Mouse (Mus musculus) intestine, embryonic 14.5 days (tissue): ENCODE measurements around the gene Def6. TPM values are rescaled to one million over a fixed set of nuclear protein-coding genes. Genes with fewer than 3 reads are reported as not detected.

ENCODE experiments used
- ATAC-seq: fragments of 200-750 bp; cut with Nextera tagmentation; replicated peaks from 2 replicates; pipeline ENCODE4 v1.8.0; 2017; ENCODE audit warnings: low read depth, moderate number of reproducible peaks, moderate TSS enrichment, moderate library complexity; ENCODE audit not compliant: low FRiP score, low TSS enrichment
- DNase-seq: peaks from one replicate; pipeline ENCODE4 v3.0.0-alpha.2; 2018; ENCODE audit warnings: low spot score
- H3K27ac ChIP-seq: fragments of 300-500 bp; sonication (generic); 2 replicates; pipeline ENCODE4 v1.5.1; 2014; ENCODE audit warnings: low read depth, mild to moderate bottlenecking, control low read depth
- H3K27me3 ChIP-seq: fragments of 300-500 bp; sonication (generic); replicated peaks from 2 replicates; pipeline ENCODE4 v1.6.1; 2014; ENCODE audit warnings: low read length, control low read depth; ENCODE audit not compliant: control insufficient read depth, insufficient read depth
- H3K36me3 ChIP-seq: fragments of 300-500 bp; sonication (generic); 2 replicates; pipeline ENCODE4 v1.6.1; 2014; ENCODE audit warnings: low read length, control low read depth; ENCODE audit not compliant: control insufficient read depth, insufficient read depth
- H3K4me1 ChIP-seq: fragments of 300-500 bp; sonication (generic); replicated peaks from 2 replicates; pipeline ENCODE4 v1.6.1; 2014; ENCODE audit warnings: low read length, control low read depth, mixed read lengths; ENCODE audit not compliant: control insufficient read depth, insufficient read depth
- H3K4me2 ChIP-seq: fragments of 300-500 bp; sonication (generic); 2 replicates; pipeline ENCODE4 v1.6.1; 2014; ENCODE audit warnings: low read length
- H3K4me3 ChIP-seq: fragments of 300-500 bp; sonication (generic); 2 replicates; pipeline ENCODE4 v1.5.1; 2014; ENCODE audit warnings: low read depth, low read length, control low read depth, mixed read lengths
- H3K9ac ChIP-seq: fragments of 300-500 bp; sonication (generic); 2 replicates; pipeline ENCODE4 v1.6.1; 2014; ENCODE audit warnings: mild to moderate bottlenecking, low read length
- H3K9me3 ChIP-seq: fragments of 300-500 bp; sonication (generic); 2 replicates; pipeline ENCODE4 v1.6.1; 2016; ENCODE audit warnings: low read length, control low read depth; ENCODE audit not compliant: control insufficient read depth
- WGBS: fragments of 180-500 bp; shearing (Covaris S2); extraction: QIAGEN DNeasy Blood & Tissue Kit; methylation state at CpG from one replicate; pipeline ENCODE4 v1.1.7; 2014; 5-methylcytosine and 5-hydroxymethylcytosine counted together
- polyA plus RNA-seq: library from polyadenylated mRNA; unstranded; fragments of >200 nt; fragmentation: Nextera tagmentation; extraction: Ambion mirVana; gene quantifications from 2 replicates; pipeline ENCODE4 v1.2.1, GENCODE M21; 2014

Gene Def6
- polyA plus RNA-seq, 1 experiment from 2014 or later = 1.9 TPM

GRCm38 (mm10) chr17:28277721-28278120, 70.1 kb downstream of the Def6 start:
- Histone ChIP-seq H3K27me3 (no peaks in the 10 kb centered on the region), H3K27ac (no peak overlapping the region), H3K4me1 (peaks cover 25% of the 10 kb centered on the region), H3K9me3 (no peaks in the 10 kb centered on the region), H3K4me3 (no peak overlapping the region), H3K4me2 (no peak overlapping the region), H3K36me3 (no peaks in the 10 kb centered on the region), H3K9ac (no peak overlapping the region)
- 57% methylated on average over 10 of the region's 10 CpGs for WGBS
- no peak for ATAC-seq
- DNase-seq = no peak

GRCm38 (mm10) chr17:28278156-28278555, 70.6 kb downstream of the Def6 start:
- H3K4me3 ChIP-seq = no peak overlapping the region

More at GRCm38 (mm10) chr17:28278156-28278555, 70.6 kb downstream of the Def6 start:
- Histone ChIP-seq H3K36me3 (no peaks in the 10 kb centered on the region), H3K27me3 (no peaks in the 10 kb centered on the region), H3K27ac (no peak overlapping the region), H3K9ac (no peak overlapping the region), H3K4me1 (peaks cover 25% of the 10 kb centered on the region), H3K4me2 (no peak overlapping the region), H3K9me3 (no peaks in the 10 kb centered on the region)
- 92% methylated on average over 3 of the region's 3 CpGs for whole genome bisulfite sequencing
- DNase-seq (no peak), ATAC-seq (no peak)

Other genes starting within 250 kb of the Def6 start
- gene Tcp11, start 127.1 kb upstream of the Def6 start, polyA plus RNA-seq = 0.73 and 1.4 TPM in 2 replicates
- gene Scube3, start 65.6 kb upstream of the Def6 start, polyA plus RNA-seq = 3.5 TPM in 2 replicates
- gene Zfp523, start 30.6 kb upstream of the Def6 start, polyA plus RNA-seq = 31.8 and 32.4 TPM in 2 replicates
- gene Ppard, start 24.9 kb downstream of the Def6 start, polyA plus RNA-seq = 2.1 and 2.5 TPM in 2 replicates
- 27.3 and 33.7 TPM in 2 replicates for gene Fance, start 105.7 kb downstream of the Def6 start, polyA plus RNA-seq
- 909 and 955 TPM in 2 replicates for gene Rpl10a, start 120.7 kb downstream of the Def6 start, polyA plus RNA-seq
- gene Tead3, start 143.0 kb downstream of the Def6 start, polyA plus RNA-seq = 12.0 and 13.3 TPM in 2 replicates
- gene Tulp1, start 157.4 kb downstream of the Def6 start, polyA plus RNA-seq = 3.7 and 4.0 TPM in 2 replicates